Mouse (Mus musculus) activated CD4-positive, CD25-positive, alpha-beta regulatory T cell (primary cell): ENCODE results near the gene Rph3al. TPM values are rescaled to one million over a fixed set of nuclear protein-coding genes. Genes with fewer than 3 reads are reported as not detected.

Experiments used
- polyA plus RNA-seq, 2 experiments: library from polyadenylated mRNA; unstranded; fragments of 100-300 nt; shearing (Covaris generic); gene quantifications; one replicate each; pipeline ENCODE4 v1.2.1; 2017

The Rph3al gene
- 1 to 10 TPM; 7.4 to 9.7 TPM for polyA plus RNA-seq

DNA sequence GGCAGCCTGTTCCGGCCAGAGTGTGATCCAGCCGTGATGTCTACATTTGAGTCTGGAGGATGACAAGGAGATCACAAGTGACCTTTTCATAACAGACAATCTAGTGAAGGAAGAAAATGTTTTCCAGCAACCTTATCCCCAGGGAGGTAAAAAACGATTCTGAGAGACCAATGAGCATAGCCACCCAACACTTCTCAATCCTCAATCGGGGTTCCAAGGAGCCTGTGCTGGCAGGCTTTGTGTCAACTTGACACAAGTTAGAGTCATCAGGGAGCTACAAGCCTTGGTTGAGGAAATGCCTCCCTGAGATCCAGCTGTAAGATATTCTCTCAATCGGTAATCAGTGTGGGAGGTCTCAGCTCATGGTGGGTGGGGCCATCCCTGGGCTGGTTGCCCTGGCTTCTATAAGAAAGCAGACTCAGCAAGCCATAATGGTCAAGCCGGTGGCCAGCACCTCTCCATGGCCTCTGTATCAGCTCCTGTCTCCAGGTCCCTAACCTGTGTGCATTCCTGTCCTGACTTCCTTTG, at the start of gene Rph3al:
TSS of gene Rph3al (minus strand) at position 51 of the 528 bp plus-strand sequence.

DNA sequence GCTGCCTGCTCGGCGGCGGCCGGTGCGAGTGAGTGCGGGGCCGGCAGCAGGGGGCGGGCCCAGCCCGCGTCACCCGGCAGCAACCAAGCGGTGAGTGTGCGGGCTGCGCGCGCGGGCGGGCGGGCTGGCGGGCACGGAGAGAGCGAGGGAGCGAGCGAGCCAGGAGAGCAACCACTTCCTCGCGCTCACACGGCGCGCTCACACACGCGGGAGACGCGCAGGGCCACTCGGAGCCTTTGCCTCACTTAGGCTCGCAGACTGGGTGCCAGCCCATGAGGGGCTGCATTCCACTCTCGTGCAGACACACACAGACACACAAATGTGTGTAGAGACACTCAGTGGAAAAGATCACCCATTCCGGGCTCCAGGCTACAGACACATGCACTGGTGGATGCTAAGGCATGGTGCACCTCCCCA, 142.2 kb downstream of the Rph3al start, which contains the start of gene Doc2b:
TSS of gene Doc2b (minus strand) at position 21 of the 417 bp plus-strand sequence.

Other genes with a start within 250 kb of the Rph3al start
- 100 to 1,000 TPM; 200 to 268 TPM for gene Ywhae, start 205.6 kb downstream of the Rph3al start, polyA plus RNA-seq
- gene Doc2b, start 142.4 kb downstream of the Rph3al start, polyA plus RNA-seq, result not detected
- 1 to 10 TPM in 1 of 2 experiments, not detected in 1; 3.4 TPM for gene 1700016K19Rik, start 61.5 kb upstream of the Rph3al start, polyA plus RNA-seq
- gene Rflnb, start 89.4 kb upstream of the Rph3al start, polyA plus RNA-seq, result 10 to 100 TPM; 28.5 to 77.0 TPM
- gene Vps53, start 241.2 kb upstream of the Rph3al start, polyA plus RNA-seq, result 10 to 100 TPM; 49.9 to 68.7 TPM
- gene Fam57a, start 241.2 kb upstream of the Rph3al start, polyA plus RNA-seq, result 1 to 10 TPM; 2.8 to 4.3 TPM